Mouse (Mus musculus) megakaryocyte, embryonic 14.5 days (primary cell): ENCODE results near the gene Noa1.

Experiments used
- FLI1 ChIP-seq: IDR thresholded peaks from 2 replicates; pipeline ENCODE4 v1.6.1; 2012; ENCODE audit warnings: low read length, inconsistent platforms, mixed read lengths
- GATA1 ChIP-seq: IDR thresholded peaks from 3 replicates; pipeline ENCODE4 v1.6.1; 2012; ENCODE audit warnings: mixed read lengths, low read length, inconsistent platforms, borderline replicate concordance

GRCm38 (mm10) chr5:77355307-77356265 is 45.7 kb upstream of the Noa1 start:
- TF ChIP-seq GATA1 (no peak), FLI1 (no peak)
